Mouse (Mus musculus) forebrain, embryonic 10.5 days (tissue): ENCODE measurements around the gene Rabep1. TPM values are rescaled to one million over a fixed set of nuclear protein-coding genes. Genes with fewer than 3 reads are reported as not detected.
A peak's percentile ranks its signal among the peaks of the same experiment; 100 is the strongest.
"Not testable (repeated sequence)": the region's sequence is repeated elsewhere in the genome, so short reads cannot be mapped to it uniquely, and the experiment has no call there.

Experiments
- DNase-seq: peaks from one replicate; pipeline ENCODE4 v3.0.0-alpha.2; 2017; ENCODE audit warnings: low spot score; ENCODE audit errors: extremely low spot score
- H3K27ac ChIP-seq: fragments of 300-500 bp; sonication (generic); 2 replicates; pipeline ENCODE4 v1.5.1; 2016; ENCODE audit warnings: mild to moderate bottlenecking
- H3K27me3 ChIP-seq: fragments of 300-500 bp; sonication (generic); 2 replicates; pipeline ENCODE4 v1.6.1; 2016; ENCODE audit warnings: mild to moderate bottlenecking; ENCODE audit not compliant: poor library complexity, severe bottlenecking
- H3K36me3 ChIP-seq: fragments of 300-500 bp; sonication (generic); replicated peaks from 2 replicates; pipeline ENCODE4 v1.6.1; 2016; ENCODE audit warnings: mild to moderate bottlenecking, moderate library complexity
- H3K4me1 ChIP-seq: fragments of 300-500 bp; sonication (generic); 2 replicates; pipeline ENCODE4 v1.6.1; 2016
- H3K4me3 ChIP-seq: fragments of 300-500 bp; sonication (generic); 2 replicates; pipeline ENCODE4 v1.5.1; 2016; ENCODE audit warnings: mild to moderate bottlenecking, moderate library complexity
- H3K9me3 ChIP-seq: fragments of 300-500 bp; sonication (generic); 2 replicates; pipeline ENCODE4 v1.6.1; 2016; ENCODE audit warnings: mild to moderate bottlenecking, moderate library complexity
- WGBS: fragments of 180-500 bp; shearing (Covaris S2); methylation state at CpG from one replicate; pipeline ENCODE4 v1.1.7; 2016; 5-methylcytosine and 5-hydroxymethylcytosine counted together
- polyA plus RNA-seq: library from polyadenylated mRNA; unstranded; fragments of >200 nt; fragmentation: Nextera tagmentation; extraction: Ambion mirVana; gene quantifications from 2 replicates; pipeline ENCODE4 v1.2.1, GENCODE M21; 2016

Rabep1 gene
- polyA plus RNA-seq, 1 experiment from 2014 or later, result 33.2 TPM

GRCm38 (mm10) chr11:70838610-70839009 is 6.0 kb upstream of the Rabep1 start:
- peaks cover 5% of the 10 kb centered on the region; the same call in 1 of the 2 replicates for H3K27me3 ChIP-seq
- no peak overlapping the region for H3K4me3 ChIP-seq
- no peak overlapping the region for H3K27ac ChIP-seq
- peaks cover 6% of the 10 kb centered on the region for H3K4me1 ChIP-seq
- no peak for DNase-seq
- peaks cover 8% of the 10 kb centered on the region for H3K9me3 ChIP-seq
- no peaks in the 10 kb centered on the region for H3K36me3 ChIP-seq
- WGBS, result 69% methylated on average over 2 of the region's 2 CpGs

- peaks cover 29% of the 10 kb centered on the region for H3K4me1 ChIP-seq
- no peak overlapping the region for H3K27ac ChIP-seq
- H3K27me3 ChIP-seq, result peaks cover 7% of the 10 kb centered on the region; the same call in 1 of the 2 replicates
- DNase-seq, result no peak
- H3K4me3 ChIP-seq, result no peak overlapping the region
- 63% methylated on average over 4 of the region's 4 CpGs for WGBS
- H3K36me3 ChIP-seq, result no peaks in the 10 kb centered on the region
- no peaks in the 10 kb centered on the region for H3K9me3 ChIP-seq
Observed at GRCm38 (mm10) chr11:70842983-70843382, 1.6 kb upstream of the Rabep1 start.

GRCm38 (mm10) chr11:70843701-70844551 is 652 bp upstream of the Rabep1 start:
- WGBS, result 14% methylated on average over 12 of the region's 12 CpGs
- peaks cover 29% of the 10 kb centered on the region for H3K4me1 ChIP-seq
- no peaks in the 10 kb centered on the region for H3K9me3 ChIP-seq
- H3K4me3 ChIP-seq, result peak overlapping the region; percentile 64
- DNase-seq, result peak; percentile 21
- H3K27me3 ChIP-seq, result peaks cover 7% of the 10 kb centered on the region; the same call in 1 of the 2 replicates
- no peaks in the 10 kb centered on the region for H3K36me3 ChIP-seq
- peak overlapping the region; percentile 90 for H3K27ac ChIP-seq

GRCm38 (mm10) chr11:70845457-70845978 is 940 bp downstream of the Rabep1 start:
- H3K9me3 ChIP-seq, result no peaks in the 10 kb centered on the region
- H3K36me3 ChIP-seq, result no peaks in the 10 kb centered on the region
- H3K27ac ChIP-seq, result peak overlapping the region; percentile 90
- peak overlapping the region; percentile 64 for H3K4me3 ChIP-seq
- peaks cover 7% of the 10 kb centered on the region; the same call in 1 of the 2 replicates for H3K27me3 ChIP-seq
- no peak for DNase-seq
- 8% methylated on average over 19 of the region's 19 CpGs for WGBS
- peaks cover 29% of the 10 kb centered on the region for H3K4me1 ChIP-seq

GRCm38 (mm10) chr11:70846029-70846428 is 1.5 kb downstream of the Rabep1 start:
- Histone ChIP-seq H3K27me3 (peaks cover 7% of the 10 kb centered on the region; the same call in 1 of the 2 replicates), H3K9me3 (no peaks in the 10 kb centered on the region), H3K36me3 (no peaks in the 10 kb centered on the region), H3K27ac (no peak overlapping the region), H3K4me3 (peak overlapping the region; percentile 64), H3K4me1 (peaks cover 29% of the 10 kb centered on the region)
- DNase-seq, result no peak
- WGBS, result 65% methylated on average over 2 of the region's 2 CpGs

GRCm38 (mm10) chr11:70860371-70860770 is 15.8 kb downstream of the Rabep1 start:
- no peak for DNase-seq
- Histone ChIP-seq H3K9me3 (no peaks in the 10 kb centered on the region), H3K36me3 (peaks cover 2% of the 10 kb centered on the region; the same call in 1 of the 2 replicates), H3K27me3 (no peaks in the 10 kb centered on the region), H3K4me3 (no peak overlapping the region), H3K27ac (no peak overlapping the region), H3K4me1 (no peaks in the 10 kb centered on the region)
- WGBS, result 94% methylated on average over 1 of the region's 1 CpGs

- H3K27me3 ChIP-seq, H3K9me3 ChIP-seq, H3K4me3 ChIP-seq, H3K4me1 ChIP-seq, DNase-seq, H3K27ac ChIP-seq, H3K36me3 ChIP-seq: not testable (repeated sequence)
- WGBS, result 86% methylated on average over 2 of the region's 2 CpGs
Observed at GRCm38 (mm10) chr11:70863204-70863603, 18.6 kb downstream of the Rabep1 start.

GRCm38 (mm10) chr11:70865223-70865622 is 20.6 kb downstream of the Rabep1 start:
- 87% methylated on average over 2 of the region's 2 CpGs for WGBS
- Histone ChIP-seq H3K27ac (no peak overlapping the region), H3K36me3 (peaks cover 2% of the 10 kb centered on the region; the same call in 1 of the 2 replicates), H3K9me3 (no peaks in the 10 kb centered on the region), H3K27me3 (no peaks in the 10 kb centered on the region), H3K4me3 (no peak overlapping the region), H3K4me1 (no peaks in the 10 kb centered on the region)
- no peak for DNase-seq

- no peak overlapping the region for H3K4me3 ChIP-seq
- H3K36me3 ChIP-seq, result no peaks in the 10 kb centered on the region
- H3K4me1 ChIP-seq, result no peaks in the 10 kb centered on the region
- no peaks in the 10 kb centered on the region for H3K9me3 ChIP-seq
- DNase-seq, result no peak
- H3K27me3 ChIP-seq, result no peaks in the 10 kb centered on the region
- no peak overlapping the region for H3K27ac ChIP-seq
- WGBS, result 90% methylated on average over 3 of the region's 3 CpGs
Observed at GRCm38 (mm10) chr11:70869263-70869662, 24.7 kb downstream of the Rabep1 start.

- Histone ChIP-seq H3K27ac (no peak overlapping the region), H3K4me3 (no peak overlapping the region), H3K36me3 (no peaks in the 10 kb centered on the region), H3K4me1 (no peaks in the 10 kb centered on the region), H3K9me3 (no peaks in the 10 kb centered on the region), H3K27me3 (no peaks in the 10 kb centered on the region)
- WGBS, result 92% methylated on average over 2 of the region's 2 CpGs
- DNase-seq, result no peak
Observed at GRCm38 (mm10) chr11:70869811-70870210, 25.2 kb downstream of the Rabep1 start.

GRCm38 (mm10) chr11:70870407-70870806 is 25.8 kb downstream of the Rabep1 start:
- 100% methylated on average over 1 of the region's 1 CpGs for WGBS
- Histone ChIP-seq H3K9me3 (no peaks in the 10 kb centered on the region), H3K27ac (no peak overlapping the region)

GRCm38 (mm10) chr11:70871110-70871509 is 26.5 kb downstream of the Rabep1 start:
- no peaks in the 10 kb centered on the region for H3K36me3 ChIP-seq
- no peak overlapping the region for H3K27ac ChIP-seq
- WGBS, result 51% methylated on average over 1 of the region's 1 CpGs
- H3K9me3 ChIP-seq, result no peaks in the 10 kb centered on the region
- no peak overlapping the region for H3K4me3 ChIP-seq
- no peaks in the 10 kb centered on the region for H3K27me3 ChIP-seq
- no peaks in the 10 kb centered on the region for H3K4me1 ChIP-seq
- DNase-seq, result no peak

More at GRCm38 (mm10) chr11:70870407-70870806, 25.8 kb downstream of the Rabep1 start:
- DNase-seq, result no peak
- H3K27me3 ChIP-seq, result no peaks in the 10 kb centered on the region
- H3K4me1 ChIP-seq, result no peaks in the 10 kb centered on the region
- no peak overlapping the region for H3K4me3 ChIP-seq
- H3K36me3 ChIP-seq, result no peaks in the 10 kb centered on the region

GRCm38 (mm10) chr11:70871766-70872330 is 27.3 kb downstream of the Rabep1 start:
- Histone ChIP-seq H3K9me3 (no peaks in the 10 kb centered on the region), H3K36me3 (no peaks in the 10 kb centered on the region), H3K27ac (no peak overlapping the region), H3K4me1 (no peaks in the 10 kb centered on the region), H3K4me3 (no peak overlapping the region), H3K27me3 (no peaks in the 10 kb centered on the region)
- WGBS, result 88% methylated on average over 3 of the region's 3 CpGs
- DNase-seq, result no peak
